Mouse (Mus musculus): ENCODE measurements at regions not wholly inside any gene's neighbourhood (a gene's known extent, or its start where the extent isn't known, plus 50 kb on each side); places are given as distances from the start of the nearest gene placed in this dataset.

- Histone ChIP-seq H3K4me3 (ENCODE audit: low read depth, low read length) (no peak overlapping the region), H3K27ac (ENCODE audit: insufficient read depth, low read depth, low read length) (no peak overlapping the region), H3K27me3 (ENCODE audit: control insufficient read depth, insufficient read depth, low read length) (no peaks in the 10 kb centered on the region), H3K4me1 (ENCODE audit: control insufficient read depth, insufficient read depth, insufficient read length, low read length) (no peaks in the 10 kb centered on the region), H3K36me3 (ENCODE audit: control insufficient read depth, insufficient read depth, low read length) (no peaks in the 10 kb centered on the region)
- TF ChIP-seq POLR2A (IDR thresholded peaks at IDR 0.05; ENCODE audit: low read depth, low read length) = no peak
- no peak for TF ChIP-seq CTCF (IDR thresholded peaks at IDR 0.05; ENCODE audit: extremely low read depth, insufficient read length, insufficient replicate concordance, low read depth, low read length)
- 73% methylated on average over 7 of the region's 7 CpGs for WGBS
Measured at GRCm38 (mm10) chr2:78716157-78716798, 151.6 kb upstream of the Ube2e3 start.

GRCm38 (mm10) chr2:78694851-78695250 lies 173.1 kb upstream of the Ube2e3 start:
- Histone ChIP-seq H3K27me3 (ENCODE audit: control insufficient read depth, insufficient read depth, low read length) (no peaks in the 10 kb centered on the region), H3K36me3 (ENCODE audit: control insufficient read depth, insufficient read depth, low read length) (no peaks in the 10 kb centered on the region), H3K4me3 (ENCODE audit: low read depth, low read length) (no peak overlapping the region), H3K4me1 (ENCODE audit: control insufficient read depth, insufficient read depth, insufficient read length, low read length) (no peaks in the 10 kb centered on the region), H3K27ac (ENCODE audit: insufficient read depth, low read depth, low read length) (no peak overlapping the region)
- TF ChIP-seq CTCF (IDR thresholded peaks at IDR 0.05; ENCODE audit: extremely low read depth, insufficient read length, insufficient replicate concordance, low read depth, low read length) (no peak), POLR2A (IDR thresholded peaks at IDR 0.05; ENCODE audit: low read depth, low read length) (no peak)
- WGBS = 91% methylated on average over 6 of the region's 6 CpGs

GRCm38 (mm10) chr2:78656668-78657067 lies 211.3 kb upstream of the Ube2e3 start:
- WGBS = 83% methylated on average over 2 of the region's 2 CpGs
- H3K27me3 ChIP-seq (ENCODE audit: control insufficient read depth, insufficient read depth, low read length) = no peaks in the 10 kb centered on the region
- H3K27ac ChIP-seq (ENCODE audit: insufficient read depth, low read depth, low read length) = no peak overlapping the region
- no peaks in the 10 kb centered on the region for H3K36me3 ChIP-seq (ENCODE audit: control insufficient read depth, insufficient read depth, low read length)
- no peaks in the 10 kb centered on the region for H3K4me1 ChIP-seq (ENCODE audit: control insufficient read depth, insufficient read depth, insufficient read length, low read length)
- TF ChIP-seq POLR2A (IDR thresholded peaks at IDR 0.05; ENCODE audit: low read depth, low read length) (no peak), CTCF (IDR thresholded peaks at IDR 0.05; ENCODE audit: extremely low read depth, insufficient read length, insufficient replicate concordance, low read depth, low read length) (no peak)
- no peak overlapping the region for H3K4me3 ChIP-seq (ENCODE audit: low read depth, low read length)

GRCm38 (mm10) chr2:78655156-78655855 lies 212.6 kb upstream of the Ube2e3 start:
- TF ChIP-seq POLR2A (IDR thresholded peaks at IDR 0.05; ENCODE audit: low read depth, low read length) = no peak
- no peak for TF ChIP-seq CTCF (IDR thresholded peaks at IDR 0.05; ENCODE audit: extremely low read depth, insufficient read length, insufficient replicate concordance, low read depth, low read length)
- 51% methylated on average over 7 of the region's 7 CpGs for WGBS
- Histone ChIP-seq H3K27me3 (ENCODE audit: control insufficient read depth, insufficient read depth, low read length) (no peaks in the 10 kb centered on the region), H3K4me1 (ENCODE audit: control insufficient read depth, insufficient read depth, insufficient read length, low read length) (no peaks in the 10 kb centered on the region), H3K4me3 (ENCODE audit: low read depth, low read length) (no peak overlapping the region), H3K36me3 (ENCODE audit: control insufficient read depth, insufficient read depth, low read length) (no peaks in the 10 kb centered on the region), H3K27ac (ENCODE audit: insufficient read depth, low read depth, low read length) (no peak overlapping the region)

GRCm38 (mm10) chr2:78651549-78651948 lies 216.4 kb upstream of the Ube2e3 start:
- Histone ChIP-seq H3K4me3 (ENCODE audit: low read depth, low read length) (no peak overlapping the region), H3K4me1 (ENCODE audit: control insufficient read depth, insufficient read depth, insufficient read length, low read length) (no peaks in the 10 kb centered on the region), H3K36me3 (ENCODE audit: control insufficient read depth, insufficient read depth, low read length) (no peaks in the 10 kb centered on the region), H3K27me3 (ENCODE audit: control insufficient read depth, insufficient read depth, low read length) (no peaks in the 10 kb centered on the region), H3K27ac (ENCODE audit: insufficient read depth, low read depth, low read length) (no peak overlapping the region)
- TF ChIP-seq CTCF (IDR thresholded peaks at IDR 0.05; ENCODE audit: extremely low read depth, insufficient read length, insufficient replicate concordance, low read depth, low read length) (no peak), POLR2A (IDR thresholded peaks at IDR 0.05; ENCODE audit: low read depth, low read length) (no peak)
- 10% methylated on average over 2 of the region's 2 CpGs for WGBS

- no peak overlapping the region for H3K27ac ChIP-seq (ENCODE audit: insufficient read depth, low read depth, low read length)
- no peaks in the 10 kb centered on the region for H3K4me1 ChIP-seq (ENCODE audit: control insufficient read depth, insufficient read depth, insufficient read length, low read length)
- H3K36me3 ChIP-seq (ENCODE audit: control insufficient read depth, insufficient read depth, low read length) = no peaks in the 10 kb centered on the region
- TF ChIP-seq POLR2A (IDR thresholded peaks at IDR 0.05; ENCODE audit: low read depth, low read length) (no peak), CTCF (IDR thresholded peaks at IDR 0.05; ENCODE audit: extremely low read depth, insufficient read length, insufficient replicate concordance, low read depth, low read length) (no peak)
- WGBS = 66% methylated on average over 6 of the region's 6 CpGs
- H3K27me3 ChIP-seq (ENCODE audit: control insufficient read depth, insufficient read depth, low read length) = no peaks in the 10 kb centered on the region
- H3K4me3 ChIP-seq (ENCODE audit: low read depth, low read length) = no peak overlapping the region
Measured at GRCm38 (mm10) chr2:78640361-78640760, 227.6 kb upstream of the Ube2e3 start.

GRCm38 (mm10) chr2:78625264-78625663 lies 242.7 kb upstream of the Ube2e3 start:
- H3K27me3 ChIP-seq (ENCODE audit: control insufficient read depth, insufficient read depth, low read length) = no peaks in the 10 kb centered on the region
- no peak overlapping the region for H3K27ac ChIP-seq (ENCODE audit: insufficient read depth, low read depth, low read length)
- no peaks in the 10 kb centered on the region for H3K4me1 ChIP-seq (ENCODE audit: control insufficient read depth, insufficient read depth, insufficient read length, low read length)
- TF ChIP-seq CTCF (IDR thresholded peaks at IDR 0.05; ENCODE audit: extremely low read depth, insufficient read length, insufficient replicate concordance, low read depth, low read length) (no peak), POLR2A (IDR thresholded peaks at IDR 0.05; ENCODE audit: low read depth, low read length) (no peak)
- no peak overlapping the region for H3K4me3 ChIP-seq (ENCODE audit: low read depth, low read length)
- H3K36me3 ChIP-seq (ENCODE audit: control insufficient read depth, insufficient read depth, low read length) = no peaks in the 10 kb centered on the region
- WGBS = 74% methylated on average over 4 of the region's 4 CpGs

All from small intestine, adult 2 months (tissue).